Mouse (Mus musculus) c-Kit-positive CD71-negative TER-119-negative erythroid progenitor cells, embryonic 14.5 days (primary cell): ENCODE results near the gene Pfas.
"Not testable (repeated sequence)": the region's sequence is repeated elsewhere in the genome, so short reads cannot be mapped to it uniquely, and the experiment has no call there.

Experiments
- DNase-seq: peaks from one replicate; pipeline ENCODE4 v3.0.0-alpha.2; 2013; ENCODE audit warnings: low read depth

The Pfas gene

GRCm38 (mm10) chr11:69015644-69016441 lies 7.6 kb upstream of the Pfas start, which contains the start of gene Ctc1:
TSS of gene Ctc1 (plus strand) at chr11:69015911.
- peak; percentile 92 for DNase-seq

- peak; percentile 82 for DNase-seq
These were observed 3.9 kb upstream of the Pfas start for GRCm38 (mm10) chr11:69012071-69012601.

GRCm38 (mm10) chr11:69011445-69011844 lies 3.2 kb upstream of the Pfas start:
- not testable (repeated sequence) for DNase-seq

GRCm38 (mm10) chr11:69010400-69011323 lies 2.4 kb upstream of the Pfas start:
- no peak for DNase-seq

GRCm38 (mm10) chr11:69009508-69009907 lies 1.2 kb upstream of the Pfas start:
- DNase-seq: no peak

GRCm38 (mm10) chr11:69006575-69006974 lies 1.7 kb downstream of the Pfas start:
- not testable (repeated sequence) for DNase-seq

- no peak for DNase-seq
These were observed 3.1 kb downstream of the Pfas start for GRCm38 (mm10) chr11:69005193-69005592.

- DNase-seq: no peak
These were observed 4.7 kb downstream of the Pfas start for GRCm38 (mm10) chr11:69003592-69003991.

GRCm38 (mm10) chr11:69002782-69003181 lies 5.5 kb downstream of the Pfas start:
- not testable (repeated sequence) for DNase-seq

- DNase-seq: no peak
These were observed 11.2 kb downstream of the Pfas start for GRCm38 (mm10) chr11:68997080-68997479.

- no peak for DNase-seq
These were observed 13.9 kb downstream of the Pfas start for GRCm38 (mm10) chr11:68994377-68994776.

GRCm38 (mm10) chr11:68993122-68993521 lies 15.1 kb downstream of the Pfas start:
- DNase-seq: no peak

GRCm38 (mm10) chr11:68988341-68988740 lies 19.9 kb downstream of the Pfas start:
- no peak for DNase-seq

- DNase-seq: no peak
These were observed 20.8 kb downstream of the Pfas start for GRCm38 (mm10) chr11:68987365-68987882.

- DNase-seq: peak; percentile 64
These were observed 25.5 kb downstream of the Pfas start for GRCm38 (mm10) chr11:68982639-68983369.

- DNase-seq: no peak
These were observed 27.3 kb downstream of the Pfas start for GRCm38 (mm10) chr11:68980919-68981318.

GRCm38 (mm10) chr11:68979320-68979733 lies 28.9 kb downstream of the Pfas start:
- no peak for DNase-seq

GRCm38 (mm10) chr11:68975601-68976000 lies 32.7 kb downstream of the Pfas start:
- no peak for DNase-seq

- DNase-seq: no peak
These were observed 33.2 kb downstream of the Pfas start, which contains the start of gene Rangrf for GRCm38 (mm10) chr11:68975085-68975484. TSS of gene Rangrf (minus strand) at chr11:68975185.

GRCm38 (mm10) chr11:68974059-68974450 lies 34.2 kb downstream of the Pfas start:
- DNase-seq: no peak

- DNase-seq: peak; percentile 72
These were observed 34.8 kb downstream of the Pfas start for GRCm38 (mm10) chr11:68973250-68974058.
